Mouse (Mus musculus) mouse embryonic stem cell (cell line): Measurements from ENCODE around the gene Slc2a8.
"Not testable (repeated sequence)": the region's sequence is repeated elsewhere in the genome, so short reads cannot be mapped to it uniquely, and the experiment has no call there.

Source experiments
- in situ Hi-C, 2 experiments: fragments of 300-500 bp; cut with MboI; formaldehyde crosslinking; loops; 1 replicate in 1 of 2; 3 replicates in 1 of 2; pipeline ENCODE4 v1.14.3; 2019 to 2020; ENCODE audit warnings: low sequenced_read_pairs in 2 of 2, low pct_unique_long_range_greater_than_20kb in 1 of 2, mixed read lengths in 1 of 2; ENCODE audit not compliant: unreplicated experiment in 1 of 2

Slc2a8 gene

GRCm38 (mm10) chr2:32981725-32982271 is at the start of gene Slc2a8:
Gene Slc2a8, minus strand, starts transcription at chr2:32982083.
- in situ Hi-C loops, result no loop called here

DNA sequence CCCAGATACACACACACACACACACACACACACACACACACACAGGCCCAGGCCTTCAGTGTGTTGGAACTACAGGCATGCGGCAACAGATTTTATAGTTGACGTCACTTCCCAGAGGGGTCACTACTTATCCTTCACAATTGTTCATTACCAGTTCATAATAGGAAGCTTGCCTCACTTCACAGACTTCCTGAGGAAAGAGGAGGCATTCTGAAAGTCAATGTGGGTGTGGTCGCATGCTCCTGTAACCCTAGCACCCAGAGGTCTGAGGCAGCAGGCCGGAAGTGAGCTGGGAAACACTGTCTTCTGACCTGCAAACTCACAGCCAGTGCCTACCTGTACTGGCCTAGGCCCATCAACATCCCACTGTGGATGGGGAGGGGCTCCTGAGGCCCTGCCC is 43.2 kb upstream of the Slc2a8 start:
- in situ Hi-C loops, result no loop called here

GRCm38 (mm10) chr2:33024564-33024963 is 42.7 kb upstream of the Slc2a8 start:
- in situ Hi-C loops, result no loop called here

DNA sequence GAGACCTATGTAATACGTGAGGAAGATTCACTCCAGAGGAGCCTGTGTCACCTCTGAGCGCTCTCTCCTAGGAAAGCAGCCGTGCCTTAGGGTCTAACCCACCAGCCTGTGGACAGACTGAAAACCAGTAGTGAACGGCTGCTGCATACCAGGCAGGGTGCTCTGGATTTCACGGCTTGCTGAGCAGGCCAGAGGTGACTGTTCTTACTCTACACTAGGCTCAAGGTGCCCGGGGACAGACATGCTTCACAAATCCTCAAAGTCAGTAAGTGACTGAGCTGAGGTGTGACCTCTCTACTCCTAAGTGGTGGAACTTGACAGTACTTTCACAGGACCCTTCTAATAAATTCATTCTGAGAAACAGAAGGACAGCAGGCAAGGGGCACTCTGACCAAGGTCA is 41.0 kb upstream of the Slc2a8 start:
- in situ Hi-C loops, result no loop called here

DNA sequence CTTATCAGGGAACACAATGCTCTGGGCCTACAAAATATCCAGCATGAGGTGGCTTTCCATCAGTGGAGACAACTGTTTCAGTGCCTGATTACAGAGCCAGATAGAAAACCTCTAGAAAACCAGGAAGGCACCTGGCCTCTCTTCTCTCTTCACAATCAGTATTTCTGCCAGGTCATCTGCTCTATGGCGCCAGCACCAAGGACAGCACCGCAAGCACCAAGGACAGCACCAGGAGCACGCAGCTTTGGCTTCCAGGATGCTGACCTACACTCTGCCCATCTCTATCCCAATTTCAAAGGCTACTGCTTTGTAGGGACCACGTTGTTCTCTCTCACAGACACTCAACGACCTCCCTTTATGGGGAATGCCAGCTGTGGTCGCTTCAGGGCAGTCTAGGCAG is 36.1 kb upstream of the Slc2a8 start:
- in situ Hi-C loops, result no loop called here

GRCm38 (mm10) chr2:33017191-33017590 is 35.3 kb upstream of the Slc2a8 start:
- in situ Hi-C loops, result no loop called here

DNA sequence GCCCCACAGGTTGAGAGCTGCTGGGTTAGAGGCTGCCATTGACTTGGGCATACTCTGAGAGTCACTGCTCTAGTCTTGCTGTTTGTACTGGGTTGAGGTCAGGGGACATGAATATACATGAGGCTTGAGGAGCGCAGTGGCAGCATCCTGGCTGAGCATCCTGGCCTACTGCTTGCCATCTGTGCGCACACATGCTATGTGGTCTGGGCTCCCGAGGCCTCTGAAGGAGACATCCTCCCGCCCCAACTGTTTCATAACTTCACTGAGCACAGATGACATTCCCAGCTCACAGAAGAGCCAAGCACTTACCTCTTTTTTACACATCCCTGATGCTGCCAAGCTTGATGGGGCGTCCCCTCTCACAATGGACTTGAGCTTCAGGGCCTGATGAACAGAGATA is 33.0 kb upstream of the Slc2a8 start:
- in situ Hi-C loops, result no loop called here

GRCm38 (mm10) chr2:33009055-33009454 is 27.2 kb upstream of the Slc2a8 start:
- in situ Hi-C loops, result not testable (repeated sequence)

GRCm38 (mm10) chr2:33005041-33005440 is 23.2 kb upstream of the Slc2a8 start:
- in situ Hi-C loops, result no loop called here

GRCm38 (mm10) chr2:33002144-33002543 is 20.3 kb upstream of the Slc2a8 start:
- in situ Hi-C loops, result no loop called here

GRCm38 (mm10) chr2:32999752-33000151 is 17.9 kb upstream of the Slc2a8 start:
- in situ Hi-C loops, result no loop called here

- in situ Hi-C loops, result no loop called here
Observed at GRCm38 (mm10) chr2:32997792-32998191, 15.9 kb upstream of the Slc2a8 start.

GRCm38 (mm10) chr2:32997081-32997480 is 15.2 kb upstream of the Slc2a8 start:
- in situ Hi-C loops, result no loop called here

GRCm38 (mm10) chr2:32992130-32992529 is 10.2 kb upstream of the Slc2a8 start:
- in situ Hi-C loops, result no loop called here

DNA sequence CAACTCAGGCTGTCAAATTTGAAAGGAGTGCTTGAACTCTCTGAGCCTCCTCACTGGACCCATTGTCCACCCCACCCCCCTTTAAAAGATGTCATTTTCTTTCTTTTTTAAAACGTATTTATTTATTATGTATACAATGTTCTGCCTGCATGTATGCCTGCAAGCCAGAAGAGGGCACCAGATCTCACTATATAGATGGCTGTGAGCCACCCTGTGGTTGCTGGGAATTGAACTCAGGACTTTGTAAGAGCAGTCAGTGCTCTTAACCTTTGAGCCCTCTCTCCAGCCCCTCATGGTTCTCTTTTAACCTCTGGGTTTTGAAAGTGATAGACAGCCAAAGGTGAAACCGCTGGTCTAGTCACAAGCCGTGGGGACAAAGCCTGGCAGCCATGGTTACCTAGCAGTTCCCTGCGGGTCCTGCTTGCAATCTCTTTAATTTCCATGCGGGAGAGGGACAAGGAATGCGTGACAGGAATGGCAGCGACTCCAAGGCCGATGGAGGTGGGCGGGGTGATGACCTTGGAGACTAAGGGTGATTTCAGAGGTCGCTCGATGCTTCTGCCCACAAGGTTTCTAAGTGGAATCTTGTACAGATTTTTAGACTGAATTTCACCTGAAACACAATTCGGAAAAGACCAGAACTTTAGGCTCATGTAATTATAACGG is 8.4 kb upstream of the Slc2a8 start:
- in situ Hi-C loops, result no loop called here

- in situ Hi-C loops, result no loop called here
Observed at GRCm38 (mm10) chr2:32989376-32989775, 7.5 kb upstream of the Slc2a8 start.

- in situ Hi-C loops, result no loop called here
Observed at GRCm38 (mm10) chr2:32985844-32986243, 4.0 kb upstream of the Slc2a8 start.

DNA sequence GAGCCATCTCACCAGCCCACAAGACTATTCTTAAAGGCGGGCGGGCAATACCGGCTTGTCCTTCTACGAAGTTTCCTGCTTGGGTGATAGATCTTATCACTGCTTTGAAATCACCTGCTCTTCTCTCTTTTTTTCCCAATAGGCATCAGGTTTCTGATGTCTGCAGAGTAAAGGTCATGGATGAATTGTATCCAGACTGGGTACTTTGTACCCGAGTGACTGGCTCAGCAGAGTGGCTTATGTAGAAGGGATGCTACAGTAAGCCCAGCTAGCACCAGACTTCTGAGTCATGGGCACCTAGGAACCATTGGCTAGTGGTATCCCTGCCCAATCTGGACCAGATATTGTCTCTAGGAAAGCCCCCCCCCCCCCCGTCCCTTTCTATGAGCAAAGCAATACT is 1.7 kb upstream of the Slc2a8 start:
- in situ Hi-C loops, result no loop called here

GRCm38 (mm10) chr2:32982700-32983099 is 817 bp upstream of the Slc2a8 start:
- in situ Hi-C loops, result no loop called here

- in situ Hi-C loops, result no loop called here
Observed at GRCm38 (mm10) chr2:32981281-32981680, 602 bp downstream of the Slc2a8 start.
